Mouse (Mus musculus) lung, embryonic 16.5 days (tissue): ENCODE results near the gene Nlrp10. TPM values are rescaled to one million over a fixed set of nuclear protein-coding genes. Genes with fewer than 3 reads are reported as not detected.

Source experiments
- ATAC-seq: fragments of 200-750 bp; cut with Nextera tagmentation; 2 replicates; pipeline ENCODE4 v1.8.0; 2017; ENCODE audit warnings: low read depth, mild to moderate bottlenecking, moderate library complexity
- H3K27ac ChIP-seq: fragments of 300-500 bp; sonication (generic); 2 replicates; pipeline ENCODE4 v1.5.1; 2014; ENCODE audit warnings: mild to moderate bottlenecking, control low read depth, low read length
- H3K27me3 ChIP-seq: fragments of 300-500 bp; sonication (generic); 2 replicates; pipeline ENCODE4 v1.6.1; 2014; ENCODE audit warnings: low read depth, low read length, mixed read lengths; ENCODE audit not compliant: control insufficient read depth, insufficient read depth
- H3K36me3 ChIP-seq: fragments of 300-500 bp; sonication (generic); 2 replicates; pipeline ENCODE4 v1.6.1; 2014; ENCODE audit warnings: low read length; ENCODE audit not compliant: control insufficient read depth, insufficient read depth
- H3K4me1 ChIP-seq: fragments of 300-500 bp; sonication (generic); replicated peaks from 2 replicates; pipeline ENCODE4 v1.6.1; 2014; ENCODE audit warnings: low read length, mixed read lengths; ENCODE audit not compliant: control insufficient read depth, insufficient read depth
- H3K4me2 ChIP-seq: fragments of 300-500 bp; sonication (generic); 2 replicates; pipeline ENCODE4 v1.6.1; 2014; ENCODE audit warnings: low read depth, low read length, control low read depth
- H3K4me3 ChIP-seq: fragments of 300-500 bp; sonication (generic); 2 replicates; pipeline ENCODE4 v1.5.1; 2014; ENCODE audit warnings: mild to moderate bottlenecking, low read length, control low read depth
- H3K9ac ChIP-seq: fragments of 300-500 bp; sonication (generic); 2 replicates; pipeline ENCODE4 v1.6.1; 2014; ENCODE audit warnings: low read length, control low read depth
- H3K9me3 ChIP-seq: fragments of 300-500 bp; sonication (generic); 2 replicates; pipeline ENCODE4 v1.6.1; 2016; ENCODE audit warnings: low read length; ENCODE audit not compliant: control insufficient read depth
- WGBS: fragments of 180-500 bp; shearing (Covaris S2); extraction: QIAGEN DNeasy Blood & Tissue Kit; methylation state at CpG from one replicate; pipeline ENCODE4 v1.1.7; 2014; 5-methylcytosine and 5-hydroxymethylcytosine counted together
- polyA plus RNA-seq: library from polyadenylated mRNA; unstranded; fragments of >200 nt; fragmentation: Nextera tagmentation; extraction: Ambion mirVana; gene quantifications from 2 replicates; pipeline ENCODE4 v1.2.1, GENCODE M21; 2015

Nlrp10 gene
- polyA plus RNA-seq, 1 experiment from 2014 or later: 1.0 TPM

DNA sequence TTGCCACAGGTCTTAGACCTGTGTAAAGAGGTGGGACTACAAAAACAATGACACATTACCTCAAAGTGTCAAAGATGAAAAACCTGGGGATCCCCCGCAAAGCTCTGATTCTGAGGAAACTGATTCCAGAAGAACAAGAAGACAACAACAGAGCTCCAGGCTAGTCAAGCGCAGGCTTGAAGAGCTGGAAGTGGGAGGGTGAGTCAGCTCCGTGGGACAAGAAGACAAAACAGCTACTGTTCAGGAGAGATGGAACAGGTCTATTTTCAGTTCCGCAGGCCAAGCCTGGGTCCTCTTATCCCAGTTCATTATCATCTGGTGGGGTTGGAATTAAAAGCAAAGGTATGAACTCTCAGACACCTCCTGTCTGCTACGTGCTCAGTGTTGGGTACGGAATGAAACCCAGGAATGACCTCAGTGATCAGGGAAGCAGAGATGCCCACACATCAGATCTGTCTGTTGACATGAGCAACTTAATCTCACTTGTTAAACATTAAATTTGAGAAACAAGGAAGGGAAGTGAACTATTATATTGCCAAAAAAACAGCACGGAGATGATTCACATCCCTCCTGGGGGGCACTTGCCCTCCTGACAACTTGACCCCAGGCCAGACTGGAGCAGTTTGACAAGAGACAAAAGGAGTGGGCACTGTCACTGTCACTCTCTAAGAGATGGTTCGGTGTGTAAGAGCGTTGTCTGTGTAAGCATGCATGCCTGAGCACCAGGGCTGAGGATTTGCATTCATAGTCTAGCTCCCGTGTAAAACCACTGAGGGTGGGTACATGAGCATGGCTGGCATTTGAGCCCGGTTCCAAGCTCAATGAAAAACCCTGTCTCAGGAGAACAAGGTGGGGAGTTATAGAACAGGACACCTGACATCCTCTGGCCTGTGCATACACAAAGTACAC is 1.4 kb downstream of the Nlrp10 start:
- Histone ChIP-seq H3K9ac (no peak overlapping the region), H3K27ac (no peak overlapping the region), H3K4me3 (no peak overlapping the region), H3K4me1 (no peaks in the 10 kb centered on the region), H3K27me3 (no peaks in the 10 kb centered on the region), H3K4me2 (no peak overlapping the region), H3K9me3 (no peaks in the 10 kb centered on the region), H3K36me3 (no peaks in the 10 kb centered on the region)
- no peak for ATAC-seq
- 71% methylated on average over 11 of the region's 11 CpGs for WGBS

- no peaks in the 10 kb centered on the region for H3K27me3 ChIP-seq
- no peaks in the 10 kb centered on the region for H3K36me3 ChIP-seq
- H3K27ac ChIP-seq: no peak overlapping the region
- no peaks in the 10 kb centered on the region for H3K4me1 ChIP-seq
- no peak overlapping the region for H3K4me3 ChIP-seq
- no peak for ATAC-seq
- no peak overlapping the region for H3K9ac ChIP-seq
- no peaks in the 10 kb centered on the region for H3K9me3 ChIP-seq
- no peak overlapping the region for H3K4me2 ChIP-seq
- WGBS: 60% methylated on average over 4 of the region's 4 CpGs
Observed at GRCm38 (mm10) chr7:108927043-108927442, 2.9 kb downstream of the Nlrp10 start.

- ATAC-seq: no peak
Observed at GRCm38 (mm10) chr7:108903969-108904368, 26.0 kb downstream of the Nlrp10 start.

DNA sequence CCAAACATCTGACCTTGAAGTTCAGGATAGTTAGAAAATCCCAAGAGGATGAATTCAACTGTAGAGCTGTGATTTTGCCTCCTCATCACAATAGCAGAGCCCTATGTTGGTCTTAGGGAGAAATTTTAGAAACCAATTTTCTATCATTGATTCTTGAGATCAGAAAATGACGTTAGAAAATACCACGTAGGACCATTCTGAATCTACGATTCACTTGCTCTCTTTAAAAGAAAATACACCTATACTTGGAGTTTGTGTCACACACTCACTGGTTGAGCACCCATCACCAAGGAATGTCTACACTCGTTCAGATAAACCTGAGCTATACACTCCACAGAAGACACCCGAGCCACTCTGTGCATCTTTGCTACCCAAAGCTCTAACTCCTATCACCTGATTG is 35.7 kb downstream of the Nlrp10 start, which contains the start of gene Olfr519:
TSS of gene Olfr519 (minus strand) at position 101 of the 400 bp plus-strand sequence.
- H3K27me3 ChIP-seq: no peaks in the 10 kb centered on the region
- H3K4me1 ChIP-seq: no peaks in the 10 kb centered on the region
- 80% methylated on average over 5 of the region's 5 CpGs for WGBS
- ATAC-seq: no peak
- H3K4me3 ChIP-seq: no peak within 1 kb of the TSS
- H3K36me3 ChIP-seq: no peaks in the 10 kb centered on the region
- H3K27ac ChIP-seq: no peak within 1 kb of the TSS
- H3K9me3 ChIP-seq: no peaks in the 10 kb centered on the region
- H3K9ac ChIP-seq: no peak within 1 kb of the TSS
- H3K4me2 ChIP-seq: no peak within 1 kb of the TSS

More at GRCm38 (mm10) chr7:108903969-108904368, 26.0 kb downstream of the Nlrp10 start:
- Histone ChIP-seq H3K4me3 (no peak overlapping the region), H3K27me3 (no peaks in the 10 kb centered on the region), H3K27ac (no peak overlapping the region), H3K4me1 (no peaks in the 10 kb centered on the region), H3K4me2 (no peak overlapping the region), H3K9me3 (no peaks in the 10 kb centered on the region), H3K36me3 (no peaks in the 10 kb centered on the region), H3K9ac (no peak overlapping the region)
- 77% methylated on average over 2 of the region's 2 CpGs for WGBS

GRCm38 (mm10) chr7:108884906-108885305 is 45.1 kb downstream of the Nlrp10 start, which contains the start of gene Olfr518:
Gene Olfr518, minus strand, starts transcription at chr7:108885006.
- no peak within 1 kb of the TSS for H3K27ac ChIP-seq
- ATAC-seq: no peak
- no peak within 1 kb of the TSS for H3K9ac ChIP-seq
- H3K4me2 ChIP-seq: no peak within 1 kb of the TSS
- 66% methylated on average over 4 of the region's 4 CpGs for WGBS
- no peak within 1 kb of the TSS for H3K4me3 ChIP-seq
- no peaks in the 10 kb centered on the region for H3K36me3 ChIP-seq
- no peaks in the 10 kb centered on the region for H3K9me3 ChIP-seq
- H3K4me1 ChIP-seq: no peaks in the 10 kb centered on the region
- H3K27me3 ChIP-seq: no peaks in the 10 kb centered on the region

DNA sequence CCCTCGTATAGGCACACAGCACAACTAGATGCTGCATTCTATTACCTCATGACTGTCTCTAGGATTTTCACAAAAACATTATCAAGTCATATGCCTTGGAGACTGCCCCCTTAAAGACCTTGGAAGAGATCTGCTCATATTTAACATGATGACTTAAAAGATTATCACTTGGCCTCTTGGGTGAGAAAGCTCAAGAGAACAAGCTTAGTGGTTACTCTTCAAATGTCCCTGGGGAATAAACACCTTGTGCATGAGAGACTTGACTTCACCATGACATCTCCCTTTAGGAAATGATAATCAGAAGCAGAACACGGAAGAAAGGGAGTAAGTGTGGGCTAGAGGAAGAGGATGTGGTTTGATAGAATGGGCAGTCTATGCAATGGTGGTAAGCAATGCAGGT is 57.7 kb downstream of the Nlrp10 start, which contains the start of gene Olfr517:
TSS of gene Olfr517 (minus strand) at position 101 of the 400 bp plus-strand sequence.
- no peak within 1 kb of the TSS for H3K27ac ChIP-seq
- no peaks in the 10 kb centered on the region for H3K4me1 ChIP-seq
- no peak within 1 kb of the TSS for H3K9ac ChIP-seq
- H3K27me3 ChIP-seq: no peaks in the 10 kb centered on the region
- no peak for ATAC-seq
- WGBS: 61% methylated on average over 2 of the region's 2 CpGs
- H3K4me2 ChIP-seq: no peak within 1 kb of the TSS
- no peaks in the 10 kb centered on the region for H3K9me3 ChIP-seq
- no peaks in the 10 kb centered on the region for H3K36me3 ChIP-seq
- H3K4me3 ChIP-seq: no peak within 1 kb of the TSS

Other genes with a start within 250 kb of the Nlrp10 start
- gene Olfr512, start 216.9 kb downstream of the Nlrp10 start, polyA plus RNA-seq: not detected in 2 replicates
- not detected in 2 replicates for gene Olfr513, start 179.2 kb downstream of the Nlrp10 start, polyA plus RNA-seq
- gene Olfr514, start 104.2 kb downstream of the Nlrp10 start, polyA plus RNA-seq: not detected in 2 replicates
- not detected in 2 replicates for gene Olfr516, start 79.6 kb downstream of the Nlrp10 start, polyA plus RNA-seq
- not detected in 2 replicates for gene Olfr517, start 57.8 kb downstream of the Nlrp10 start, polyA plus RNA-seq
- gene Olfr518, start 45.2 kb downstream of the Nlrp10 start, polyA plus RNA-seq: not detected in 2 replicates
- not detected in 2 replicates for gene Olfr519, start 35.8 kb downstream of the Nlrp10 start, polyA plus RNA-seq
- gene Eif3f, start 4.2 kb upstream of the Nlrp10 start, polyA plus RNA-seq: 79.4 and 80.3 TPM in 2 replicates
- gene Tub, start 20.2 kb upstream of the Nlrp10 start, polyA plus RNA-seq: 1.3 and 1.7 TPM in 2 replicates
- 1.5 and 1.8 TPM in 2 replicates for gene Ric3, start 153.2 kb upstream of the Nlrp10 start, polyA plus RNA-seq
- 11.8 and 13.3 TPM in 2 replicates for gene Lmo1, start 245.0 kb upstream of the Nlrp10 start, polyA plus RNA-seq